Mouse (Mus musculus): Measurements from ENCODE around the gene Etv6. TPM values are rescaled to one million over a fixed set of nuclear protein-coding genes. Genes with fewer than 3 reads are reported as not detected.

The Etv6 gene
- total and polyA plus RNA-seq, 3 experiments: 12.6 to 25.9 TPM; not detected in 1

DNA sequence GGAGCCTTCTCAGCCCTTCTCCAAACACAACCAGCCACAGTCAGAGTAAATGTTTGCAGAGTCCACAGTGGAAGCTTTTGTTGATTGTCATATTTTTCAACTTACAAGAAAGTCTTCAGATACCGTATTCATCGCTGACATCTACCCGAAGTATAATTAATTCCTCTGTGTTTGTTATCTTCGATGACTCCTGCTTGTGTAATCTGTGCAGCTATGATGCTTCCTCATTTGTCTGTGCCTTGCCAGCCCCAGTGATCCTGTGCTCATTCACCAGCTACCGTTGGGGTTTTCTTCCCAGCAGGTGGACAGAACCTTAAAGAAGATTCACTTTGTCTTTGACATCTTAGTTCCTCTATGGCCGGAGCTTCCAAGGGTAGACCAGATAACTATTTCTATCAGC is 37.4 kb downstream of the Etv6 start:
- Histone ChIP-seq H3K4me1 (ENCODE audit: control insufficient read depth in 1 of 2, insufficient read depth in 2 of 2, low read length in 2 of 2) (peaks cover 17 to 19% of the 10 kb centered on the region in 2 experiments), H3K9me3 (replicated peaks; ENCODE audit: insufficient read depth, low read length) (no peaks in the 10 kb centered on the region), H3K27me3 (ENCODE audit: control insufficient read depth in 1 of 2, insufficient read depth in 2 of 2, low read length in 2 of 2) (no peaks in the 10 kb centered on the region), H3K4me3 (ENCODE audit: control insufficient read depth in 1 of 2, insufficient read depth in 1 of 2, low read depth in 2 of 2, low read length in 2 of 2) (peak overlapping the region; percentile 15 to 36), H3K27ac (ENCODE audit: control insufficient read depth, low read depth, low read length) (peak overlapping the region; percentile 63), H3K9ac (ENCODE audit: control insufficient read depth, low read depth, low read length, poor library complexity, severe bottlenecking) (peak overlapping the region; percentile 33), H3K79me2 (ENCODE audit: control insufficient read depth, insufficient read depth, low read length, poor library complexity) (peaks cover 16% of the 10 kb centered on the region), H3K36me3 (ENCODE audit: control insufficient read depth in 1 of 2, insufficient read depth in 2 of 2, low read length in 2 of 2) (peaks cover 15 to 32% of the 10 kb centered on the region in 2 experiments)
- peak; percentile 70 for DNase-seq (ENCODE audit: low read depth, low spot score)
- peak; percentile 64 to 72 for TF ChIP-seq EP300 (IDR thresholded peaks at IDR 0.05; ENCODE audit: low read depth in 1 of 2, low read length in 2 of 2)
- peak; percentile 80 for TF ChIP-seq GATA1 (IDR thresholded peaks at IDR 0.05; ENCODE audit: low read depth, low read length)
- peak; percentile 33; the same call in 1 of the 2 replicates for TF ChIP-seq ETS1 (IDR thresholded peaks at IDR 0.05; ENCODE audit: low read depth, low read length)
- TF ChIP-seq RCOR1 (IDR thresholded peaks at IDR 0.05; ENCODE audit: low read depth, low read length): peak; percentile 88
- no peak for TF ChIP-seq TCF12 (IDR thresholded peaks at IDR 0.05; ENCODE audit: low read depth, low read length)

DNA sequence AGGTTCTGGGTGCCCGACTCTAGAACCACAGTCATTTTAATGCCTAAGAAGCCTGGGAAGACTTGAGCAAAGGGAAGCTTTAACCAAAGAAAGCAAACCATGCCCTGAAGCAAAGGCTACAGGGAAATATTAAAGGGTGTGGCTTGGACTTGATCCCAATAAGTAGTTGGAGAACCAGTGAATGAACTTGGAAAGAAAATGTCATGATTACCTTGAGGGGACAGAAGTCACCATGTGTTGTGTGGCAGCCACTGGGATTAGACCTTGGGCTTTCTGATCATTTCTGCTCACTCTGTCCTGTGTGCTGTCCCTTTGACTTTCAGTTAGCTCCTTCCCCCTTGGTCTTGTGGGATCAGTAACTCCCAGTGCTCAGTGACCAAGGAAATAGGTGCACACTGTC is 38.9 kb downstream of the Etv6 start:
- no peak for DNase-seq (ENCODE audit: low read depth, low spot score)
- peaks cover 16% of the 10 kb centered on the region for H3K79me2 ChIP-seq (ENCODE audit: control insufficient read depth, insufficient read depth, low read length, poor library complexity)
- no peaks in the 10 kb centered on the region for H3K9me3 ChIP-seq (replicated peaks; ENCODE audit: insufficient read depth, low read length)
- TF ChIP-seq RCOR1 (IDR thresholded peaks at IDR 0.05; ENCODE audit: low read depth, low read length): no peak
- peaks cover 17 to 32% of the 10 kb centered on the region in 2 experiments for H3K36me3 ChIP-seq (ENCODE audit: control insufficient read depth in 1 of 2, insufficient read depth in 2 of 2, low read length in 2 of 2)
- no peaks in the 10 kb centered on the region for H3K27me3 ChIP-seq (ENCODE audit: control insufficient read depth in 1 of 2, insufficient read depth in 2 of 2, low read length in 2 of 2)
- peaks cover 17 to 19% of the 10 kb centered on the region in 2 experiments for H3K4me1 ChIP-seq (ENCODE audit: control insufficient read depth in 1 of 2, insufficient read depth in 2 of 2, low read length in 2 of 2)
- no peak overlapping the region for H3K27ac ChIP-seq (ENCODE audit: control insufficient read depth, low read depth, low read length)
- H3K9ac ChIP-seq (ENCODE audit: control insufficient read depth, low read depth, low read length, poor library complexity, severe bottlenecking): no peak overlapping the region
- H3K4me3 ChIP-seq (ENCODE audit: control insufficient read depth in 1 of 2, insufficient read depth in 1 of 2, low read depth in 2 of 2, low read length in 2 of 2): no peak overlapping the region

DNA sequence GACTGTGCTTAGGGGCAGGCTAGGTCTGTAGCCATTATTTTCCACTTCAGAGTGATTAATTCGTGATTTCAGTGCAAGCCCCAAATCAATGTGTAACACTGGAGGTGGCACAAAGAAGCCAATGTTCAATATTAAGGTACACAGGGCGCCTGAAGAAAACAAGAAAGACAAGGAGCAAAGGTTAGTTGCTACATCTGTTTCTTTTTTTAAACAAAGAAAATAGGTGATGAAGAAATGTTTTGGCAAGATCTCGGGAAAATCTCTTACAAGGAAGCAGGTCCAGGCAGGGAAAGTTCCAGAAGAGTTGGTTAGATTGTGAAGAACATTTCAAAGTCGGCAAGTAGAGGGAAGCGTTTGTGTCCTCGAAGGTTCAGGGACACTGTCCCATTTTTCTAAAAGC is 39.5 kb downstream of the Etv6 start:
- DNase-seq (ENCODE audit: low read depth, low spot score): no peak
- Histone ChIP-seq H3K9ac (ENCODE audit: control insufficient read depth, low read depth, low read length, poor library complexity, severe bottlenecking) (no peak overlapping the region), H3K4me3 (ENCODE audit: control insufficient read depth in 1 of 2, insufficient read depth in 1 of 2, low read depth in 2 of 2, low read length in 2 of 2) (no peak overlapping the region), H3K36me3 (ENCODE audit: control insufficient read depth in 1 of 2, insufficient read depth in 2 of 2, low read length in 2 of 2) (peaks cover 15 to 32% of the 10 kb centered on the region in 2 experiments), H3K4me1 (ENCODE audit: control insufficient read depth in 1 of 2, insufficient read depth in 2 of 2, low read length in 2 of 2) (peaks cover 17 to 19% of the 10 kb centered on the region in 2 experiments), H3K79me2 (ENCODE audit: control insufficient read depth, insufficient read depth, low read length, poor library complexity) (peaks cover 16% of the 10 kb centered on the region), H3K9me3 (replicated peaks; ENCODE audit: insufficient read depth, low read length) (no peaks in the 10 kb centered on the region), H3K27me3 (ENCODE audit: control insufficient read depth in 1 of 2, insufficient read depth in 2 of 2, low read length in 2 of 2) (no peaks in the 10 kb centered on the region), H3K27ac (ENCODE audit: control insufficient read depth, low read depth, low read length) (no peak overlapping the region)
- TF ChIP-seq RCOR1 (IDR thresholded peaks at IDR 0.05; ENCODE audit: low read depth, low read length) (no peak), MYC (IDR thresholded peaks at IDR 0.05; ENCODE audit: low read depth, low read length) (no peak), MYB (IDR thresholded peaks at IDR 0.05; ENCODE audit: low read depth, low read length) (no peak), USF2 (IDR thresholded peaks at IDR 0.05; ENCODE audit: borderline replicate concordance in 1 of 2, insufficient read depth in 1 of 2, low read depth in 1 of 2, low read length in 2 of 2) (no peak), NELFE (IDR thresholded peaks at IDR 0.05; ENCODE audit: low read depth, low read length) (no peak), RAD21 (IDR thresholded peaks at IDR 0.05; ENCODE audit: low read depth, low read length) (no peak), ZNF384 (IDR thresholded peaks at IDR 0.05; ENCODE audit: low read depth, low read length) (no peak), ETS1 (IDR thresholded peaks at IDR 0.05; ENCODE audit: low read depth, low read length) (no peak), GATA1 (IDR thresholded peaks at IDR 0.05; ENCODE audit: low read depth, low read length) (no peak)
